ENCODE assay signal across 16 mouse cellular contexts in the genomic region with DNA sequence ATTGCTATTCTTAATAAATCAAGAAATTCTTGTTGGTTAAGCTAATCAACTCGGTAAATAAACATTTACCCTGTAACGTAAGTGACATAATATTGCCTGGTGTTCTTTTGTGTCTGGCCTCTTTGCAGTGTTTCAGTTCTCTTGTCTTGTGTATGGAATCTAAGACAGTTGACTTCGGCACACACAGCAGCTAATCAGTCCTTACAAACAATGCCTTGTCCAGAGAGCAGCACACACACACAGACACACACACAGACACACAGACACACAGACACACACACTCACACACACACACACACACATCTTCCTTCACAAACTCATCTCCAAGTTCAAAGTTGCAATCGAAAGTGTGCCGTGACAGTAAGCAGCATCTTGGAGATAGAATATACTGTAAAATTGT.
DNase-seq lines count a peak whose midpoint lies in the region; ATAC-seq and TF ChIP-seq lines count a peak whose summit lies in the region.
"Had no signal": no experiment of that assay in that cellular context is flagged by ENCODE, and none has a peak within 500 bp of the region (broad histone marks: within the 10 kb centered on the region; RNA-seq: fewer than 3 reads in every experiment).

No protein-coding gene starts in this region.

- peak; percentile 31 for DNase-seq in brain, adult 2 months (ENCODE audit: low read depth, low spot score)
- DNase-seq in stomach, postnatal 0 days (ENCODE audit: low spot score), result no peak
- DNase-seq: thymus, adult 2 months; thymus, postnatal 4 days had no signal

- no peaks in the 10 kb centered on the region for H3K9me3 ChIP-seq in forebrain, embryonic 13.5 days (replicated peaks)
- H3K9me3 ChIP-seq in forebrain, embryonic 12.5 days, result no peaks in the 10 kb centered on the region
- no peaks in the 10 kb centered on the region for H3K9me3 ChIP-seq in hindbrain, embryonic 16.5 days (ENCODE audit: control insufficient read depth, low read length)
- H3K9me3 ChIP-seq in hindbrain, embryonic 13.5 days, result no peaks in the 10 kb centered on the region
- H3K9me3 ChIP-seq in forebrain, embryonic 16.5 days (ENCODE audit: control insufficient read depth, low read length), result no peaks in the 10 kb centered on the region
- no peaks in the 10 kb centered on the region for H3K9me3 ChIP-seq in stomach, postnatal 0 days (ENCODE audit: control insufficient read depth, low read length)
- H3K9me3 ChIP-seq: embryonic facial prominence, embryonic 12.5 days; limb, embryonic 15.5 days; midbrain, embryonic 15.5 days; neural tube, embryonic 15.5 days had no signal

- 59% methylated on average over 5 of the region's 5 CpGs for WGBS in forebrain, embryonic 13.5 days
- 63% methylated on average over 5 of the region's 5 CpGs for WGBS in forebrain, embryonic 12.5 days
- 70% methylated on average over 5 of the region's 5 CpGs for WGBS in hindbrain, embryonic 16.5 days
- 64% methylated on average over 5 of the region's 5 CpGs for WGBS in hindbrain, embryonic 13.5 days
- WGBS in forebrain, embryonic 16.5 days, result 43% methylated on average over 5 of the region's 5 CpGs
- 58% methylated on average over 5 of the region's 5 CpGs for WGBS in stomach, postnatal 0 days

- no peak overlapping the region for H3K4me3 ChIP-seq in forebrain, embryonic 13.5 days
- H3K4me3 ChIP-seq in forebrain, embryonic 12.5 days (replicated peaks), result no peak overlapping the region
- H3K4me3 ChIP-seq in hindbrain, embryonic 16.5 days (ENCODE audit: low read length), result no peak overlapping the region
- H3K4me3 ChIP-seq in hindbrain, embryonic 13.5 days, result no peak overlapping the region
- H3K4me3 ChIP-seq in forebrain, embryonic 16.5 days (replicated peaks; ENCODE audit: low read length), result no peak overlapping the region
- H3K4me3 ChIP-seq in stomach, postnatal 0 days (ENCODE audit: low read depth, low read length), result no peak overlapping the region
- H3K4me3 ChIP-seq: embryonic facial prominence, embryonic 12.5 days; limb, embryonic 15.5 days; midbrain, embryonic 15.5 days; neural tube, embryonic 15.5 days had no signal

- H3K27ac ChIP-seq in forebrain, embryonic 13.5 days, result peak overlapping the region; percentile 57; the same call in 1 of the 2 replicates
- no peak overlapping the region for H3K27ac ChIP-seq in forebrain, embryonic 12.5 days
- no peak overlapping the region for H3K27ac ChIP-seq in hindbrain, embryonic 16.5 days (ENCODE audit: low read depth, low read length)
- no peak overlapping the region for H3K27ac ChIP-seq in hindbrain, embryonic 13.5 days
- H3K27ac ChIP-seq in forebrain, embryonic 16.5 days (ENCODE audit: low read length), result peak overlapping the region; percentile 75
- H3K27ac ChIP-seq in stomach, postnatal 0 days (replicated peaks), result no peak overlapping the region
- H3K27ac ChIP-seq: kidney, postnatal 0 days; limb, embryonic 15.5 days; liver, embryonic 14.5 days; macrophage; midbrain, embryonic 15.5 days; neural tube, embryonic 15.5 days had no signal

- no peak for TF ChIP-seq EP300 in stomach, postnatal 0 days (optimal IDR thresholded peaks at IDR 0.05)

- H3K9ac ChIP-seq in forebrain, embryonic 13.5 days, result no peak overlapping the region
- H3K9ac ChIP-seq in forebrain, embryonic 12.5 days, result no peak overlapping the region
- H3K9ac ChIP-seq in hindbrain, embryonic 16.5 days (ENCODE audit: low read depth, low read length), result no peak overlapping the region
- no peak overlapping the region for H3K9ac ChIP-seq in hindbrain, embryonic 13.5 days
- H3K9ac ChIP-seq in forebrain, embryonic 16.5 days (replicated peaks; ENCODE audit: low read depth, low read length), result peak overlapping the region; percentile 32; the same call in 1 of the 2 replicates
- H3K9ac ChIP-seq in stomach, postnatal 0 days (ENCODE audit: low read length), result no peak overlapping the region
- H3K9ac ChIP-seq: embryonic facial prominence, embryonic 12.5 days; limb, embryonic 15.5 days; liver, embryonic 14.5 days; midbrain, embryonic 15.5 days; neural tube, embryonic 15.5 days had no signal

- H3K4me1 ChIP-seq in forebrain, embryonic 13.5 days, result peaks cover 49% of the 10 kb centered on the region
- peaks cover 20% of the 10 kb centered on the region for H3K4me1 ChIP-seq in forebrain, embryonic 12.5 days
- peaks cover 4% of the 10 kb centered on the region for H3K4me1 ChIP-seq in hindbrain, embryonic 16.5 days (ENCODE audit: control insufficient read depth, insufficient read depth, low read depth, low read length)
- H3K4me1 ChIP-seq in hindbrain, embryonic 13.5 days (replicated peaks), result peaks cover 28% of the 10 kb centered on the region
- H3K4me1 ChIP-seq in forebrain, embryonic 16.5 days (replicated peaks; ENCODE audit: control insufficient read depth, insufficient read depth, low read length), result peaks cover 25% of the 10 kb centered on the region
- H3K4me1 ChIP-seq in stomach, postnatal 0 days (replicated peaks; ENCODE audit: control insufficient read depth, insufficient read depth), result no peaks in the 10 kb centered on the region
- H3K4me1 ChIP-seq: neural tube, embryonic 15.5 days had no signal

- H3K27me3 ChIP-seq in forebrain, embryonic 13.5 days, result no peaks in the 10 kb centered on the region
- H3K27me3 ChIP-seq in forebrain, embryonic 12.5 days, result no peaks in the 10 kb centered on the region
- H3K27me3 ChIP-seq in hindbrain, embryonic 16.5 days (replicated peaks; ENCODE audit: control insufficient read depth, insufficient read depth, low read length), result no peaks in the 10 kb centered on the region
- no peaks in the 10 kb centered on the region for H3K27me3 ChIP-seq in hindbrain, embryonic 13.5 days
- H3K27me3 ChIP-seq in forebrain, embryonic 16.5 days (replicated peaks; ENCODE audit: control insufficient read depth, insufficient read depth, low read length), result no peaks in the 10 kb centered on the region
- no peaks in the 10 kb centered on the region for H3K27me3 ChIP-seq in stomach, postnatal 0 days (ENCODE audit: control insufficient read depth, insufficient read depth, low read length)
- H3K27me3 ChIP-seq: limb, embryonic 15.5 days; midbrain, embryonic 15.5 days; neural tube, embryonic 15.5 days had no signal

- H3K36me3 ChIP-seq in forebrain, embryonic 13.5 days (ENCODE audit: poor library complexity, severe bottlenecking), result no peaks in the 10 kb centered on the region
- H3K36me3 ChIP-seq in forebrain, embryonic 12.5 days (replicated peaks), result no peaks in the 10 kb centered on the region
- no peaks in the 10 kb centered on the region for H3K36me3 ChIP-seq in hindbrain, embryonic 16.5 days (ENCODE audit: control insufficient read depth, insufficient read depth, low read length)
- no peaks in the 10 kb centered on the region for H3K36me3 ChIP-seq in hindbrain, embryonic 13.5 days
- H3K36me3 ChIP-seq in forebrain, embryonic 16.5 days (ENCODE audit: control insufficient read depth, insufficient read depth), result no peaks in the 10 kb centered on the region
- H3K36me3 ChIP-seq in stomach, postnatal 0 days (ENCODE audit: control insufficient read depth, insufficient read depth, low read length), result no peaks in the 10 kb centered on the region
- H3K36me3 ChIP-seq: embryonic facial prominence, embryonic 12.5 days; limb, embryonic 15.5 days; midbrain, embryonic 15.5 days; neural tube, embryonic 15.5 days had no signal

- no peak for TF ChIP-seq CTCF in stomach, postnatal 0 days (IDR thresholded peaks at IDR 0.05; ENCODE audit: low read depth)

- 0 out of 2 replicates have a peak overlapping the region, but pooled peaks have one; percentile 13 for H3K4me2 ChIP-seq in forebrain, embryonic 13.5 days
- H3K4me2 ChIP-seq in forebrain, embryonic 12.5 days, result no peak overlapping the region
- peak overlapping the region; percentile 27; the same call in 1 of the 2 replicates for H3K4me2 ChIP-seq in hindbrain, embryonic 16.5 days (ENCODE audit: low read length)
- H3K4me2 ChIP-seq in hindbrain, embryonic 13.5 days, result no peak overlapping the region
- peak overlapping the region; percentile 29 for H3K4me2 ChIP-seq in forebrain, embryonic 16.5 days (ENCODE audit: low read length)
- no peak overlapping the region for H3K4me2 ChIP-seq in stomach, postnatal 0 days (replicated peaks; ENCODE audit: low read depth)
- H3K4me2 ChIP-seq: embryonic facial prominence, embryonic 12.5 days; limb, embryonic 15.5 days; midbrain, embryonic 15.5 days; neural tube, embryonic 15.5 days had no signal

- no peak for ATAC-seq in forebrain, embryonic 13.5 days
- no peak for ATAC-seq in forebrain, embryonic 12.5 days (ENCODE audit: low FRiP score)
- ATAC-seq in hindbrain, embryonic 16.5 days, result no peak
- ATAC-seq in hindbrain, embryonic 13.5 days (ENCODE audit: low FRiP score), result no peak
- ATAC-seq in forebrain, embryonic 16.5 days, result no peak
- ATAC-seq in stomach, postnatal 0 days (ENCODE audit: low FRiP score, low TSS enrichment), result no peak

Comparison
In these comparisons a context has a peak if more than half of its experiments do, and no peak if none do; other contexts are left out.
1. H3K27ac ChIP-seq: peak in forebrain, embryonic 13.5 days (single experiment) and forebrain, embryonic 16.5 days (single experiment); none in forebrain, embryonic 12.5 days (single experiment), hindbrain, embryonic 16.5 days (single experiment), hindbrain, embryonic 13.5 days (single experiment) and stomach, postnatal 0 days (single experiment).
2. H3K4me2 ChIP-seq: peak in forebrain, embryonic 13.5 days (single experiment), hindbrain, embryonic 16.5 days (single experiment) and forebrain, embryonic 16.5 days (single experiment); none in forebrain, embryonic 12.5 days (single experiment), hindbrain, embryonic 13.5 days (single experiment) and stomach, postnatal 0 days (single experiment).